Mouse (Mus musculus) megakaryocyte, adult 5-6 weeks (primary cell): Measurements from ENCODE around the gene Gstp1. TPM values are rescaled to one million over a fixed set of nuclear protein-coding genes. Genes with fewer than 3 reads are reported as not detected.

Source experiments
- total RNA-seq, 2 experiments: library from RNA; stranded (forward) in 1 of 2; stranded (reverse) in 1 of 2; fragments of 153-499, 151-499 nt in 1 of 2; fragments of 221-1000, 200-1000 nt in 1 of 2; gene quantifications; 2 replicates each; pipeline versions ENCODE4 v1.2.3 to v1.2.4; 2015 to 2017

Gstp1 gene
- total RNA-seq, 2 experiments from 2014 or later = 69.5 to 287 TPM

Other genes starting within 250 kb of the Gstp1 start
Only the 30 nearest of the 33 such genes appear.
- gene Chka, start 186.2 kb downstream of the Gstp1 start, total RNA-seq (2015) = 15.9 and 18.9 TPM in 2 replicates
- gene Chka, start 186.2 kb downstream of the Gstp1 start, total RNA-seq (2017) = 19.2 and 22.0 TPM in 2 replicates
- 197 and 207 TPM in 2 replicates for gene Tcirg1, start 130.9 kb downstream of the Gstp1 start, total RNA-seq (2015)
- 315 and 316 TPM in 2 replicates for gene Tcirg1, start 130.9 kb downstream of the Gstp1 start, total RNA-seq (2017)
- gene Ndufs8, start 125.2 kb downstream of the Gstp1 start, total RNA-seq (2015) = 213 and 215 TPM in 2 replicates
- 60.4 and 83.5 TPM in 2 replicates for gene Ndufs8, start 125.2 kb downstream of the Gstp1 start, total RNA-seq (2017)
- gene Aldh3b1, start 108.2 kb downstream of the Gstp1 start, total RNA-seq (2015) = 47.3 and 48.1 TPM in 2 replicates
- 104 TPM in 2 replicates for gene Aldh3b1, start 108.2 kb downstream of the Gstp1 start, total RNA-seq (2017)
- gene Unc93b1, start 102.8 kb downstream of the Gstp1 start, total RNA-seq (2015) = 242 and 258 TPM in 2 replicates
- gene Unc93b1, start 102.8 kb downstream of the Gstp1 start, total RNA-seq (2017) = 447 and 483 TPM in 2 replicates
- 1.4 and 2.7 TPM in 2 replicates for gene Aldh3b3, start 79.3 kb downstream of the Gstp1 start, total RNA-seq (2015)
- 2.4 TPM in 2 replicates for gene Aldh3b3, start 79.3 kb downstream of the Gstp1 start, total RNA-seq (2017)
- 0.18 and 2.2 TPM in 2 replicates for gene Aldh3b2, start 65.7 kb downstream of the Gstp1 start, total RNA-seq (2015)
- gene Aldh3b2, start 65.7 kb downstream of the Gstp1 start, total RNA-seq (2017) = 0.28 and 0.55 TPM in 2 replicates
- gene Acy3, start 51.4 kb downstream of the Gstp1 start, total RNA-seq (2015) = 0.51 and 0.62 TPM in 2 replicates
- not detected in 2 replicates for gene Acy3, start 51.4 kb downstream of the Gstp1 start, total RNA-seq (2017)
- gene Tbx10, start 45.2 kb downstream of the Gstp1 start, total RNA-seq (2015) = not detected in 2 replicates
- gene Tbx10, start 45.2 kb downstream of the Gstp1 start, total RNA-seq (2017) = not detected in 2 replicates
- 8.6 and 13.4 TPM in 2 replicates for gene Nudt8, start 37.4 kb downstream of the Gstp1 start, total RNA-seq (2015)
- 4.9 and 5.7 TPM in 2 replicates for gene Nudt8, start 37.4 kb downstream of the Gstp1 start, total RNA-seq (2017)
- 0.45 TPM in 1 of 2 replicates, not detected in the other for gene Gm49405, start 37.4 kb downstream of the Gstp1 start, total RNA-seq (2015)
- 0.28 and 1.2 TPM in 2 replicates for gene Gm49405, start 37.4 kb downstream of the Gstp1 start, total RNA-seq (2017)
- 1.2 and 1.5 TPM in 2 replicates for gene Doc2g, start 34.7 kb downstream of the Gstp1 start, total RNA-seq (2015)
- gene Doc2g, start 34.7 kb downstream of the Gstp1 start, total RNA-seq (2017) = 0.18 and 0.37 TPM in 2 replicates
- gene Ndufv1, start 25.2 kb downstream of the Gstp1 start, total RNA-seq (2015) = 82.1 and 103 TPM in 2 replicates
- 151 and 169 TPM in 2 replicates for gene Ndufv1, start 25.2 kb downstream of the Gstp1 start, total RNA-seq (2017)
- 4.8 TPM in 1 of 2 replicates, not detected in the other for gene Gstp2, start 8.0 kb upstream of the Gstp1 start, total RNA-seq (2015)
- gene Gstp2, start 8.0 kb upstream of the Gstp1 start, total RNA-seq (2017) = 1.8 TPM in 1 of 2 replicates, not detected in the other
- 3.0 and 5.0 TPM in 2 replicates for gene Gstp3, start 21.6 kb upstream of the Gstp1 start, total RNA-seq (2015)
- gene Gstp3, start 21.6 kb upstream of the Gstp1 start, total RNA-seq (2017) = 4.0 and 4.5 TPM in 2 replicates
- not detected in 2 replicates for gene Cabp2, start 43.6 kb upstream of the Gstp1 start, total RNA-seq (2015)
- not detected in 2 replicates for gene Cabp2, start 43.6 kb upstream of the Gstp1 start, total RNA-seq (2017)
- 245 and 277 TPM in 2 replicates for gene Cdk2ap2, start 59.2 kb upstream of the Gstp1 start, total RNA-seq (2015)
- gene Cdk2ap2, start 59.2 kb upstream of the Gstp1 start, total RNA-seq (2017) = 72.9 and 83.4 TPM in 2 replicates
- 38.3 and 47.7 TPM in 2 replicates for gene Pitpnm1, start 62.0 kb upstream of the Gstp1 start, total RNA-seq (2015)
- 30.2 and 38.9 TPM in 2 replicates for gene Pitpnm1, start 62.0 kb upstream of the Gstp1 start, total RNA-seq (2017)
- gene Aip, start 87.9 kb upstream of the Gstp1 start, total RNA-seq (2015) = 111 and 139 TPM in 2 replicates
- 72.5 and 76.7 TPM in 2 replicates for gene Aip, start 87.9 kb upstream of the Gstp1 start, total RNA-seq (2017)
- not detected in 2 replicates for gene Gpr152, start 101.8 kb upstream of the Gstp1 start, total RNA-seq (2015)
- gene Gpr152, start 101.8 kb upstream of the Gstp1 start, total RNA-seq (2017) = not detected in 2 replicates
- 0.14 and 0.22 TPM in 2 replicates for gene Cabp4, start 106.0 kb upstream of the Gstp1 start, total RNA-seq (2015)
- gene Cabp4, start 106.0 kb upstream of the Gstp1 start, total RNA-seq (2017) = not detected in 2 replicates
- gene Coro1b, start 110.6 kb upstream of the Gstp1 start, total RNA-seq (2015) = 279 and 345 TPM in 2 replicates
- gene Coro1b, start 110.6 kb upstream of the Gstp1 start, total RNA-seq (2017) = 142 and 161 TPM in 2 replicates
- gene Ptprcap, start 115.6 kb upstream of the Gstp1 start, total RNA-seq (2015) = 30.5 and 42.1 TPM in 2 replicates
- gene Ptprcap, start 115.6 kb upstream of the Gstp1 start, total RNA-seq (2017) = 43.9 and 44.8 TPM in 2 replicates
- 21.0 and 26.7 TPM in 2 replicates for gene Rps6kb2, start 125.4 kb upstream of the Gstp1 start, total RNA-seq (2015)
- gene Rps6kb2, start 125.4 kb upstream of the Gstp1 start, total RNA-seq (2017) = 21.0 and 25.0 TPM in 2 replicates
- 3.9 and 4.7 TPM in 2 replicates for gene Carns1, start 137.5 kb upstream of the Gstp1 start, total RNA-seq (2015)
- gene Carns1, start 137.5 kb upstream of the Gstp1 start, total RNA-seq (2017) = 1.3 and 2.0 TPM in 2 replicates
- 52.8 and 59.9 TPM in 2 replicates for gene Tbc1d10c, start 153.3 kb upstream of the Gstp1 start, total RNA-seq (2015)
- gene Tbc1d10c, start 153.3 kb upstream of the Gstp1 start, total RNA-seq (2017) = 21.5 and 33.5 TPM in 2 replicates
- 496 and 536 TPM in 2 replicates for gene Ppp1ca, start 154.1 kb upstream of the Gstp1 start, total RNA-seq (2015)
- gene Ppp1ca, start 154.1 kb upstream of the Gstp1 start, total RNA-seq (2017) = 639 and 705 TPM in 2 replicates
- gene Rad9a, start 163.7 kb upstream of the Gstp1 start, total RNA-seq (2015) = 32.8 and 36.7 TPM in 2 replicates
- 21.4 and 22.8 TPM in 2 replicates for gene Rad9a, start 163.7 kb upstream of the Gstp1 start, total RNA-seq (2017)
- 1.4 and 2.9 TPM in 2 replicates for gene Clcf1, start 176.3 kb upstream of the Gstp1 start, total RNA-seq (2015)
- gene Clcf1, start 176.3 kb upstream of the Gstp1 start, total RNA-seq (2017) = 0.40 and 2.2 TPM in 2 replicates
- gene AC109138.7, start 176.4 kb upstream of the Gstp1 start, total RNA-seq (2015) = not detected in 2 replicates
- not detected in 2 replicates for gene AC109138.7, start 176.4 kb upstream of the Gstp1 start, total RNA-seq (2017)